Mouse (Mus musculus): ENCODE data around the gene Ugt1a7c.

GRCm38 (mm10) chr1:88260604-88261377 lies 165.9 kb downstream of the Ugt1a7c start:
- no peak for TF ChIP-seq RCOR1 (IDR thresholded peaks at IDR 0.05; ENCODE audit: low read depth, low read length)
- TF ChIP-seq NELFE (IDR thresholded peaks at IDR 0.05; ENCODE audit: low read depth, low read length) = no peak
- TF ChIP-seq HCFC1 (IDR thresholded peaks at IDR 0.05; ENCODE audit: low read depth, low read length) = no peak
- no peak for TF ChIP-seq CHD1 (IDR thresholded peaks at IDR 0.05; ENCODE audit: low read depth, low read length)
- TF ChIP-seq MXI1 (IDR thresholded peaks at IDR 0.05; ENCODE audit: low read depth, low read length) = no peak
- TF ChIP-seq CTCF (IDR thresholded peaks at IDR 0.05 in 2 of 3, conservative IDR thresholded peaks at IDR 0.05 in 1 of 3; ENCODE audit: control insufficient read depth in 1 of 3, insufficient read depth in 1 of 3, low read depth in 2 of 3, low read length in 3 of 3, poor library complexity in 1 of 3, severe bottlenecking in 1 of 3) = no peak
- TF ChIP-seq JUND (IDR thresholded peaks at IDR 0.05; ENCODE audit: low read depth, low read length) = no peak
- no peak for TF ChIP-seq USF2 (IDR thresholded peaks at IDR 0.05; ENCODE audit: borderline replicate concordance in 1 of 2, insufficient read depth in 1 of 2, low read depth in 1 of 2, low read length in 2 of 2)
- TF ChIP-seq USF1 (IDR thresholded peaks at IDR 0.05; ENCODE audit: low read depth, low read length) = no peak
